Mouse (Mus musculus) olfactory bulb, adult 2 months (tissue): ENCODE data around the gene Apobec3.
A peak's percentile ranks its signal among the peaks of the same experiment; 100 is the strongest.

Experiments used
- CTCF ChIP-seq: fragments of 200-500 bp; IDR thresholded peaks from 2 replicates; pipeline ENCODE4 v1.5.1; 2012; ENCODE audit warnings: low read depth, mild to moderate bottlenecking, low read length, moderate library complexity; ENCODE audit not compliant: insufficient read depth
- POLR2A ChIP-seq: fragments of 200-500 bp; IDR thresholded peaks from 2 replicates; pipeline ENCODE4 v1.6.1; 2012; ENCODE audit warnings: mild to moderate bottlenecking, low read depth, low read length, moderate library complexity; ENCODE audit not compliant: insufficient read depth

GRCm38 (mm10) chr15:79932323-79932987, 41.0 kb downstream of the Apobec3 start:
- TF ChIP-seq CTCF, result no peak
- peak; percentile 47; the same call in 1 of the 2 replicates for TF ChIP-seq POLR2A
